Mouse (Mus musculus): ENCODE measurements at regions not wholly inside any gene's neighbourhood (a gene's known extent, or its start where the extent isn't known, plus 50 kb on each side); places are given as distances from the start of the nearest gene placed in this dataset.

DNA sequence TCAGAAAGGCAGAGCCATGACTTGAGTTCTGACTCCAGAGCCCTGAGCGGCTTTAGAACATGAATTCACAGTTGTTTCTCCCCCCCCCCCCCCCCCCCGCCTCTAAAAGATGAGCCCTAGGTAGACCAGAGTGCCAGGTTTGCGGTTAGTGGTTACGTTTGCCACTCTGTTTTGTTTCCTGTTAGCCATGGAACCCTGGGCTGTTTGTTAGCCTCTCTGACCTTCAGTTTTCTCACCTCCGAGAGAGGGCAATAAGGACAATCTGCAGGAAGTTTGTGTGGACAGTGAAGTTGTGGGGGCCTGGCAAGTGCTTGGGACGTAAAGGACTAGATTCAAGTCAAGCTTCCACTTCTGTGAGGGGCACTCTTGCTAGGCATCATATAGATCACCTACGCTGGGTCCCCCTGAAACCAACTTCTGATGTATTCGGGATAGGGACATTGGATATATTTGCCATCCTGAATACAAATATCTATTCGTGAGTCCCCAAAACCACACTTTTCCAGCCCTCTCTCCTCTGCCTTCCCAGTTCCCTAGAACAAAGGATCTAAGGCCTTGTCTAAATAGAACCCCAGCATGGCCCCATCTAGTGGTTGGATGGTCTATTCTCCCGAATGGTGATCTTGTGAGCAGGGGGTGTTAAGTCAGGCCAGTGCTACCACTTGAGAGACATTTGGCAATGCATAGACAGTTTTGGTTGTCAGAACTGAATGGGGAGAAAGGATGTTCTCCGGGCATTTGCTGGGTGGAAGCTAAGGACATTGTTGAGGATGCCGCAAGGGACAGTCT, 145.4 kb upstream of the Tle3 start:
- no peak for DNase-seq (ENCODE audit: low spot score)

DNA sequence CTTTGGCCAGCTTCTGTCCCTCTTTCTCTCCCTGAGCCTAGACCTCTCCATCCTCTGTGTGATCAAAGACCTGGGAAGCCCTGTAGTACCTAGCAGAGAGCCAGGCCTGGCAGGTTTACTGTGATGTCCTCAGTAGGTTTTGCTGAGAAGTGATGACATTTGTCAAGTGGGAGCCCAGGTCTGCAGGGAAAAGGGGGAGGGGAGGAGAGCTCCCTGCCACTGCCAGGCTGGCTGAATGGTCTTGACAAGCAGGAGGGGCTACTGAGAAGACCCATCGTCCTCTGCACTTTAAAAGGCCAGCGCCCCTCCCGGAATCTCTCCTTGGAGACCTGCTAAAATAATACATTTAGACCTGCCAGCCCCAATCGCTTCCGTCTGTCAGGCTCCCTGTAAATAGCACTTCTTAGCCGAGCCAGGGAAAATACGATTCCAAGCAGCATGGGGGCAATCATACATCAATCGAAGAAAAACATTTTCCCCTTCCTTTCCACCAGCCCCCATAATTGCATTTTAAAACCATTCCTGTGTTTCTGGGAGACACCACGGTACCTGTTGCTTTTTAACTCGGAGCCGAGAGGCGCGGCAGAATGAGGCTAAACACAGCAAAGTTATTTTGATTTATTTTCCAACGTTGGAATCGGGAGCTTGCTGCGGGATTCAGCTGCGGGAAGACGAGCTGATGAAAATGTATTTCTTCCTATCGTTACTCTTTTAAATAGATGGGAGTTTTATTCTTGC, 144.5 kb upstream of the Tle3 start:
- no peak for DNase-seq (ENCODE audit: low spot score)

DNA sequence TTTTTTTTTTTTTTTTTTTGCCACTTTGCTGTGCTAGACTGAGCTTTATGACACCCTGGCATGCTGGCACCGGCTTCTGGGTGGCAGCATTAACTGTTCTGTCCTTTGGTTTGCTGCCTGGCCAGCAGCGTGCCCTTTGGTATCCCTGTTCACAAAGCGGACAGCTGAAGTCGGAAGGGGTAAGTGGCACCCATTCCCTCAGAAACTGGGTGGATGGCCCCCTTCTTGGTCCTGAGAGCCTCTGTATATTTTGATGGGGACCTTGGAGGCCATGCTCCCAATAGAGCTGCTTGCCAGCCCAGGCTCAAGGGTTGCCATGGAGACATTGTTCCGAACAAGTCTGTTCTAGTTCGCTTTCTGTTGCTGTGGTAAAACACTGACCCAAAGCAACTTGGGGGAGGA, 143.9 kb upstream of the Tle3 start:
- no peak for DNase-seq (ENCODE audit: low spot score)

DNA sequence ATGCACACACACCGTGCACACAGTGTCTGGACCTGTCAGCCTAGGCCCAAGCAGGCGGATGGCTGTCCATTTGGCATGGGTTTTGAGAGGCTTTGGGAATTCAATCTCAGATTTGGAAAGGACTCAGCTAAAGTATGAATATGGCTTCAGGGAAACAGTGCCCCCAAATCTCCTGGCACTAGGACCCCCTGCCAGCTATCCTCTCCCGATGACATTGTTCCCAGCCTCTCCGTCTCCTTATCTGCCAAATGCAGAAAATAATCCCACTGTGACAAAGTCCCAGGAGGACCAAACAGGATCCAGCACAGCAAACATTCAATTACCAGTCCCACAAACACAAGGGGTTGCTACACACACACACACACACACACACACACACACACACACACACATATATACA, 141.9 kb upstream of the Tle3 start:
- no peak for DNase-seq (ENCODE audit: low spot score)

DNA sequence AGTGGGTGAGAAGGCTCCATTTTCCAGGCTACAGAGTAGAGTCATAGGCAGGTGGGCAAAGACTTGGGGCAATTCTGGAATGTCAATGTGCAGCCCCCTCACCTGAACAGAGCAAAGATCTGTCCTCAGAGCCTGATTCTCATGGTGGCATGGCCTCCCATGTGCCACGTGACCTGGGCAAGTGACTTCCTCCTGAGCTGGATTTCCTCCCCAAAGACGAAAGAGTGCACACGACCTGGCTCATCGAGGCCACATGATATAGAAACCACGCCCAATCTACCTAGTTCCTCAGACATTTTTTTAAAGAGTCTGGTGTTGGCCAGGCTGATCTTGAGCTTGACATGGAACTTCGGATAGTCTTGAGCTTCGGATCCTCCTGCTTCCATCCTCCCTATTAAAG, 139.5 kb upstream of the Tle3 start:
- DNase-seq (ENCODE audit: low spot score) = no peak

DNA sequence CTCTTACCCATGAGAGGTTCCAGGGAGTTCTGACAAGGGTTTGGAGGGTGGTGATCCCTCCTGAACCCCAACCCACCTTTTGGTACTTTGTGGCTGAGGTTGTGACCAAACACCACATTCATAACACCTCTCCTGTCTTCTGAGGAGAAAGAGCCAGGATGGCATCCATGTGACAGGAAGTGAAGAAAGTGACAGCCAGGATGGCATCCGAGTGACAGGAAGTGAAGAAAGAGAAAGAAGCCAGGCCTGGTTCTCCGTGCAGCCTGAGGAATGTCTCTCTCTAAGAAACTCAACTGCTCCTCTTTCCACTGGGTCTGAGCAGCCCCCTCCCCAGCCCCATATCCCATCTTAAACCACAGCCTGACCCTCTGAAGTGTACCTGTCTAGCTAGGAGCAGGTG, 138.9 kb upstream of the Tle3 start:
- DNase-seq (ENCODE audit: low spot score) = no peak

DNA sequence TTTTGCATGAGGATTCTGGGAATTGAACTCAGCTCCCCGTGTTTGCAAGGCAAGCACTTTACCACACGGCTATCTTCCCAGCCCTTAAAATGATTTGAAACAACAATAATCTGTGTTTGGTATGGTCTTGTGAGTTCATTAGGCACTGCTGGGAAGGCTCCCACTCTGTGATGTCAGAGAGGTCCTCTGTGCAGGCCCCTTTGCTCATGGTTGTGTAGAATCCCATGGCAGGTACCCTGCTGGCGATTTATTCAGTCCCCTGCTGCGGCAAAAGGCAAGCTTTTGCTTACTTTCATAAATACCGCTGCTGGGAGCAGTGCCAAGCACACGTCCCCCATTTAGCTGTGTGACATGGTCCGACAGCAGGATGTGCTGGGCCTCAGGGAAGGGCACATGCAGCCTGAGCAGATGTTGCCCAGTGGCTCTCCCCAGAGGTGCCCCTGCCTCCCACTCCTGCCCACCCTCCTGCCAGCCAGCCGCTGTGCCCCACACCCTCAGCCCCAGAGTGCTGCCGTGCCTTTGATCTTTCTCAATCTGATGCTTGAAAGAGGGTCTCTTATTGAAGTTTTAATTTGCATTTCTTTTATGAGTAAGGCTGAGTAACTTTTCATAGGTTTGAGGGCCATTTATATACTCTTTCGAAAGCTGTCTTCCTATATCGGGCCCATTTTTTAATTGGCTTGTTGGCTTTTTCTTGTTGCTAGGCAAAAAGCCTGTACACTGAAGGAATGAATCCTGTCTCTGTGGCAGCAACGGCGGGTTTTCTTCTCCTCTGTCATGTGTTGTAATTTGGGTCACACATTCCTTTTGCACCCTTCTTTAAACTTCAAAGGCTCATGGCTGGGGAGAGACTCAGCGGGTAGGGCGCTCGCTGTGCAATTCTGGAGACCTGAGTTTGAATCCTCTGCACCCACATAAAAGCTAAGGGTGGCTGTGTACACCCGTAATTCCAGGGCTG, 136.2 kb upstream of the Tle3 start:
- no peak for DNase-seq (ENCODE audit: low spot score)

DNA sequence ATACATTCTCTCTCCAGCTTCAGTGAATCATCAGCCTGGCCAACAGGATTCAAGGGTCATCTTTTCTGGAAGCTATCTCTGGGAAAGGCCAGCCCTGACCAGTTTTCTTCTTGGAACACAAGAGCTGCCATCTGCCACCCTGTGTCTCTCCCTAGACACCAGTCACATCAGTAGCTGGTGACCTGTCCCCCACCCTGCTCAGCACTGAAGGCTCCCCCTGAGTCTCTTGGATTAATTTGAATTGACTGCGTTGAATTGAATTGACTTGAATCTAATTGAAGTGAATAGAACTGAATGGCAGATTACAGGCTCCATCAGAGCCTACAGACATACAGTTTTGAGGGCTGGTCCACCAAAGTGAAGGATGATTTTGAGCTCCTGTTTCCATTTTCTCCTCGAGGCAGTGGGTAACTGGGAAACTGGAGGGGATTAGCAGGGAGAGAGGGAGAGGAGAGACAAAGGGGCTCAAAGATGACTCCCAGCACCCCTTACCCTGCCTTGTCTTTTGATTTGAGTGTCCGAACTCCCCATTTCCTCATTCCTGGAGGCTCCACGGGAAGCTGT, 133.4 kb upstream of the Tle3 start:
- DNase-seq (ENCODE audit: low spot score) = no peak

DNA sequence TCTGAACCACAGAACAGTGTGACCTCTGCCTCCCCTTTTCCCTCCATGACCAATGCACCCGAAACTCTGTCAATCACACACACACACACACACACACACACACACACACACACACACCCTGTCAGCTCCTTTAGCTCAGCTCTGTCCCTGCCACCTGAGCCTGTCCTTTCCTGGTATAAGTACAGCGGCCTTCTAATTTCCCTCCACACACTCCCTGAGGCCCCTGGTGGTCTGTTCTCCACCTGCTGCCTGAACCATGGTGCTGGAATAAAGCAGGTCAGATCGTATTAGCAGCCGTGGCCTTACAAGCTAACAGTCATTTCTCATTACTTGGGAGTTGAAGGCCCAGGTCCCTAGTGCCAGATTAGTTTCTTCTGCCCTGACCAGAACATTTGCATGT, 132.8 kb upstream of the Tle3 start:
- DNase-seq (ENCODE audit: low spot score) = no peak

DNA sequence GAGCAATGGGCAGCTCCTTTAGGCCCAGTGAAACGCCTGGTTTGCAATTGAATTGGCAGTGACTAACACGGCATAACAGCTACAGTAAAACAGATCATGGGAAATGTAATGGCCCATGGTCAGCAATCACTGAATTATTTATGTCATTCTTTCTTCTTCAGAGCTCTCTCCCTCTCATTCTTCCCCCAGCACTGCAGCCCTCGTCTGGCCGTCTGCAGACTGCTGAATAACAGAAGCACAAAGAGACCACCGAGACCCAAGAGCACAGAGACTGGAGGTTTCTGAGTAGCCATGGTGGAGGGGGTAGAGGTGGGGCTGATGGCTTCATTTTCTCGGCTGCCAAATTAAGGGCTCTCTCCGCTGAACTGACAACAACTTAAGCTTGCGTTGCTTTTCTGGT, 130.7 kb upstream of the Tle3 start:
- no peak for DNase-seq (ENCODE audit: low spot score)

DNA sequence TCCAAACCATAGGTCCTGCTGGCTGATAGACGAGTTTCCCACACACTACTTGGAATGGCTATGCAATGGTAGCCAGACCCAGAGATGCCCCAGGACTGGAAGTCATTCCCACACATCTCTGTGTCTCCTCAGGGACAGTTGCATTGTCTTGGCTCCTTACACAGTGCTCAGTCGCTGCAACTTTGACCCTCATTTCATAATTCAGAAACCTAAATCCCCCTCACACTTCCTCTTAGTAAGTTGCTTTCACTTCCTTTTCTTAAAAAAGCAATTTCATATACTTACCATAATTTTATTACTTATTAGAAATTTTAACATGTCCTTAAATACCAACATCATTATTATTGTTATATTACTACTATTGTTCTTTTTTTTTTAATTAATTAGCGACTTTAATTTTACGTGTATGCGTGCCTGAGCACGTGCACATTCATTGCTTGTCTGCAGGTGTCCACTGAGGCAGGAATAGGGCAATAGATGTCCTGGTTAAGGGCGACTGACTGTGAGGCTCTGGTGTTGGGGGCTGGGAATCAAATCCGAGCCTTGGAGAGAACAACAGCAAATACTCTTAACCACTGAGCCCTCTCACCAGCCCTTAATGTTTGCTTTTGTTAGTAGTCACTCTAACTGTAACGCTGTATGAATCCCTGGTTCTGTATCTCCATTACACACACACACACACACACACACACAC, 129.9 kb upstream of the Tle3 start:
- no peak for DNase-seq (ENCODE audit: low spot score)

DNA sequence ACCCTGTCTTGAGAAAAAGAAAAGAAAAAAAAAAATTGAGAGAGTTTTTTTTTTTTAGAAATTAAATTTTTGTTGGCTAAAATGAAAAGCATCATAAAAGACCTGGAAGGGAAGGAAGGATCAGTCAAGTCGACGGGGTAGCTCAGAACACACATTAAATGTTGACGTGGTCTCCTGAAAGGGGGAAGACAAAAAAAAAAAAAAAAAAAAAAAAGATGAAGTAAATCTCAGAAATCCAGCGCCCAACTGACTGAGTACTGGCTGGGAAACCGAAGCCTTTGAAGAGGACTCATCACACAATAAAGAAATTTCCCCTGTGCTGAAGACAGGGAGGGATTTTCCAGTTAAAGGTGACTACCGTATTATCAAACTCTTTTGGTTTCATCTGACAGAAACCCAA, 128.9 kb upstream of the Tle3 start:
- no peak for DNase-seq (ENCODE audit: low spot score)

DNA sequence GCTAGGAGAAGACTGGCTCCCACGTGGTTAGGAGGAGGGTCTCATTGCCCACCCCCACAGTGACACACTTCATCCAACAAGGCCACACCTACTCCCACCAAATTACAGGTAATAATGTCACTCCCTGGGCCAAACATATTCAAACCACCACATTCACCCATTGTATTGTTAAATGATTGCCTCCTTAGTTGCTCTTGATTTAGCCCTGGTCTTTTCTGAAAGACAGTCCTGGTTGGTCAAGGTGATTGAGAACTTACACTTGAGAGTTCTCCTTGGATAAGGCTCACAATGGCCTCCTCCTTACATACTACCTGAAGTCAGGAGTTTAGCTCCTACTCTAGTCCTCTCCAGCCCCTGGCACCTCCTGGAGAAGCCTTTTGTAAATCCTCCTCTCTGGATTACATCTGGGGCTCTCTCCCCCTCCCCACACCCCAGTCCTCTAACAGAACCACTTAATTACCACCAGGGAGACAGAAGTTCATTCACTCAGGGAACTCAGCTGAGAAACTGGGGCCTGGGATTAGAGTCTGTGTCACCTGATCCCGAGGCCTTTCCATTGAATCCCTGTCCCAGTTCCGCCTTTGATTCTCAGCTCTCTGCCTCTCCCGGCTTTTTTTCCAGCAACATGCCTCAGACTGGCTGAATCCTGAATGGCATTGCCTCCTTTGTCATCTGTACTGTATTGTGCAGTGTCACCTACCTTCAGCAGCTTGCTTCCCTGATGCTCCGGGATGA, 122.3 kb upstream of the Tle3 start:
- no peak for DNase-seq (ENCODE audit: low spot score)

DNA sequence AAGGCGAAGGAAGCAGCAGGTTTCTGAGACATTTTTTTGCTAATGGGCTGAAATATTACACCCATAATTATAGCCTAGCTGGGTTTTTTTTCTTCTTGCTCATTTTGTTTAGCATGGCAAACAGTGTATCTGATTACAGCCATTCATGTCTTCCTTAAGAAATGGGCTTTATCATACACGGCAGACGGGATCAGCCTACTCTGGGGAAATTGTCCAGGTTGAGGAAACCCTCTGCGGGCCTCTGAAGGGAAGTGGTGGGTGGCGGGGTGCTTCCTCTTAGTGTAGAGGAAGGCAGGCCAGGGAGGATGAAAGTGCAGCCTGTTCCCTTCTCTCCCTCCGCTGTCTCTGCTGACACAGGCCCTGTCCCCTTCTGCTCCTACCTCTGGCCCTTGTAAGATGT, 120.6 kb upstream of the Tle3 start:
- peak; percentile 1 for DNase-seq (ENCODE audit: low spot score)

DNA sequence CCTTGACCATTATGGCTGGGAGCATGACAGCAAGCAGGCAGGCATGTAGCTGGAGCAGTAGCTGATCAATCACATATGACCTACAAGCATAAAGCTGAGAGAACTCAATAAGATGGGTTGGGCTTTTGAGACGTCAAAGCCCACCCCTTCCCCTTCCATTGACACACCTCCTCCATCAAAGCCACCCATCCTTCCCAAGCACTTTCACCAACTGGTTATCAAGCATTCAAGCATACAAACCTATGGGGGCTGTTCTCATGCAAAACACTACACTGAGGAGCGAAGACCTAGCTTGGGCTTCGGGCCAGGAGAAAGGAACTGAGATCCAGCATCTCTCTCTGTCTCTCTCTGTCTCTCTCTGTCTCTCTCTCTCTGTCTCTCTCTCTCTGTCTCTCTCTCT, 118.4 kb upstream of the Tle3 start:
- DNase-seq (ENCODE audit: low spot score) = no peak

DNA sequence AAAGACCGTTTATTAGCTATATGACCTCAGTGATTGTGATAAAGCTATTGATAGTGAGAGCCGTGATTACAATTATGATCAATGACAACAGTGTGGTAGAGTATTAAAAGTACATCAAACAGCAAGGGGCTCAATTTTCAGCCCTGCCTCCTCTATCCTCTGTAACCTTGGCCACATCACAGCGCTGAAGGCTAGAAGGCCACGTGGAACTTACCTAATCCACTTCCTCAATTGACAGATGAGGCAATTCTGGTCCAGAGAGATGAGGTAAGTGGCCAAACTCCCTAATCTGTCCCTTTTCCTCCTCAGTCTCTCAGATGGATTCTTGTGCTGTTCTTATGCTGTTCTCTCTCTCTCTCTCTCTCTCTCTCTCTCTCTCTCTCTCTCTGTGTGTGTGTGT, 114.7 kb upstream of the Tle3 start:
- DNase-seq (ENCODE audit: low spot score) = no peak

DNA sequence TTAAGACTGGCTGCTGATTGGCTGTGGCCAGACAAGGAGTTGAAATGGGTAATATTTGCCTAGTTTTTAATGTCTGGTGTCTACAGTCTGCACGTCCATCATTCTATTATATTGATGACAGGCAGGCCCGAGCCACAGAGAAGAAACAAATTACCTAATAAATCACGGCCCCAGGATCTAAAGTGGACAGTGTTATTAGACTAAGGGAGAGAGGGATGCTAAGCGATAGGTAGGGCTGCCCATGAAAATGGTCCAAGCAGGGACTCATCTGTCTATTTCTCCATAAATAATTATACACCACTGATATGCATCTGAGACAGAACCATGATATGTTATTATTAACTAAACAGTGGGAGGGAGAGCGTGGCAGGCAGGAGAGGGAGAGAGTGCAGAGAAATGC, 114.1 kb upstream of the Tle3 start:
- DNase-seq (ENCODE audit: low spot score) = no peak

DNA sequence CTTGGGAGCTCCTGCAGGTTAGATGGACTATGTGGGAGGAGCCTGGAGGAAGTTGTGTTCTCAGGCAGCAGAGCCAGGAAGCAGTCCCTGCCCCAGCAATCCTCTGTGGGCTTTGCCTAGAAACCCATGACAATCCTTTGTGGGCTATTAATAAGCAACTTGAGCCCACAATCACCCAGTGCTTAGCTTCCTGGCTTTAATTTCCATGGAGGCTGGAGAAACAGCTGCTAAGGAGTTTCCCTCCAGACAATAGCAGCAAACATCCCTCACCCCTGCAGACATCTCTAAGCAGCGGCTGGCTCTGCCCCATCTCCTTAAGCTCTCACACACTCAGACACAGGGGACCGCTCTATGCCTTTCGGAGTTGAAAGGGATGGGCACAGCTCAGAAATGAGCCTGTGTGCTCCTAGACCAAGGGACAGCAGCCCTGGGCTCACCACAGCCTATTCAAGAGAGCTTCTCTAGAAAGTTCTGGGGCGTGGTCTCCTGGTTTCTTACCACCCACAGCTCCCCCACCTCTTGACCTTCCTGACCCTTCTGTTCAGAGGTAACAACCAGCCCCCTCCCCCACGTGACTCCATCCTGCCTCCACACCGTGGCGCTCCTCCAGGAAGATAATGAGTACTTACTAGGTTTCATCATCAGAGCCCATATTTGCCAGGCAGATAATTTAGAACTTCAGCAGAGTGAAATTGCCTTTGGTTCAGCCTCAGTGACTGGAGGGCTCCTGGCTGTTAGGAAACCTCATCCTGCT, 112.6 kb upstream of the Tle3 start:
- DNase-seq (ENCODE audit: low spot score) = no peak

DNA sequence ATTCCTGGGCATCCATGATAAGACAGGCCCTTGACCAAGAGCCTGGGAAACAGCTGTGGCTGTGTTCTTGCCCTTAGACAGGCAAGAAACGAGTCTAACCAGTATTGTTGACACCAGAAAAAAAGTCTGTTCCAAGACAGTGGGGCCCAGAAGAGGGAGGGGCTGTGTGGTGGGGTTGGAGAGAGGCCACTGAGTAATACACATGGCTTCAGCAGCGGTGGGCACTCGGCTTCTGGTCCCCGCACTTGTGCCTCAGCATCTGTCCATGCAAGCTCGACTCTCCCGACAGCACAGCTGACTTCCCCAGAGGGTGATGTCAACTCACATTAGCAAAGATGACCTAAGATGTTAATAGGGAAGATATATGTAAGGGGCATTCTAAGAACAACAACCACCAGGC, 110.9 kb upstream of the Tle3 start:
- DNase-seq (ENCODE audit: low spot score) = no peak

DNA sequence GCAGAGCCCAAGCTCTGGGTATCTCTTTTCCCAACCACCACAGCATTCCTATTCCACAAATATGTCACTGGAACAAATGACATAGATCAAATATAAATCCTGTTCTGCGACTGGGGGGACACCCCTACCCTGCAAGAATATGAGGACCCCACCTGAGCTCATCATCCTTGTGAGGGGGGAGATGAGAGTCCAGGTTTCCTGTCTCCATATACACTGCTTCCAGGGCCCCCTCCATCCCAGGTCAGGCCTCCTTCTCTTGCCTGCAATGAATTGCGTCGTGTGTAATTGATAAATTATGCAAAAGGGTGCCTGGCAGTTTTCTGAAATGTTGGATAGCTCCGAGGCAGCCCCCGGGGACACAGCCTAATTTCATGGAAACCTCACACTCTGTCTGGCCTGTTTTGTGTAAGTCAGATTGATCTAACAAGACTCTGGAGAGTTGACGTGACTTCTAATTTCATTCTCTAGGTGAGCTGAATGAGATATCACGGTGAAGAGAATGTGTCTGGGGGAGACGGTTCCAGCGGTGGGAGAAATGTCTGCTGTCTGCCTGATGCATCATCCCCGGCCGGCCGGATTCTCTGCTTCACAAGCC, 110.3 kb upstream of the Tle3 start:
- no peak for DNase-seq (ENCODE audit: low spot score)

Data from c-Kit-positive CD71-positive TER-119-positive erythroid progenitor cells, embryonic 14.5 days (primary cell).